Mouse (Mus musculus): ENCODE data around the gene Sun2. TPM values are rescaled to one million over a fixed set of nuclear protein-coding genes. Genes with fewer than 3 reads are reported as not detected.

Sun2 gene
- total and polyA plus RNA-seq, 3 experiments, result 18.6 to 26.5 (median 22.3) TPM

DNA sequence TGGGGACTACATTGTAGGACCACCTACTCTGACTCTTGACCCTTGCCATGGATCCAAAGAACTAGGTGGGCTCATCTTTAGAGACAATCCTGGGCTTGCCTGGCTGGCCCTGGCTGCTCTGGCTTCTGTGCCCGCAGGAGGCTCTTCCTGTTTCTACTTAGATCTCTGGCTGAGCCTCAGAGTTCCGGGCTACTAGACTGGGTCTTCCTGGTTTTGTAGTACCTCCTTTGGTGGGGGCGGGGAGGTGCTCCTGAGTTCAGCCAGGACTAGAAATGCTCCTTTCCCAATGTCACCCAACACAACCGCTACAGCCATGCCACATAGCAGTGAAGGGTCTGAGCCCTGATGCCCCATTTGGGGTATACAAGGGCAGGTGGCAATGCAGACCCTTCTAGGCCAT, 21.5 kb downstream of the Sun2 start:
- Histone ChIP-seq H3K79me2 (replicated peaks; ENCODE audit: control insufficient read depth, extremely low read depth, insufficient read depth, poor library complexity, severe bottlenecking) (no peaks in the 10 kb centered on the region), H3K9me3 (replicated peaks; ENCODE audit: low read length) (no peaks in the 10 kb centered on the region), H3K27me3 (replicated peaks) (no peaks in the 10 kb centered on the region), H3K9ac (ENCODE audit: insufficient read depth, low read depth) (no peak overlapping the region), H3K27ac (ENCODE audit: insufficient read depth, low read depth) (no peak overlapping the region), H3K36me3 (replicated peaks in 1 of 2; ENCODE audit: control insufficient read depth in 1 of 2, insufficient read depth in 1 of 2, low read length in 1 of 2) (peaks cover 72 to 92% of the 10 kb centered on the region in 2 experiments), H3K4me3 (replicated peaks in 1 of 3; ENCODE audit: low read depth in 2 of 3, low read length in 2 of 3, poor library complexity in 1 of 3) (no peak overlapping the region), H3K4me2 (ENCODE audit: insufficient read depth, low read depth, poor library complexity, severe bottlenecking) (no peak overlapping the region), H3K4me1 (ENCODE audit: control insufficient read depth in 1 of 2, insufficient read depth in 2 of 2) (peaks cover 0 to 26% of the 10 kb centered on the region in 2 experiments; a peak in 3 of 4 replicates)
- in situ Hi-C loops (cut with MboI; ENCODE audit: low pct_ligation_motif_present, low pct_unique_long_range_greater_than_20kb, low sequenced_read_pairs) (no loop called here), dilution Hi-C loops (cut with MboI; ENCODE audit: extremely low pct_ligation_motif_present, extremely low pct_unique_long_range_greater_than_20kb, low sequenced_read_pairs) (no loop called here)
- no peak for TF ChIP-seq KAT2A (IDR thresholded peaks at IDR 0.05; ENCODE audit: insufficient replicate concordance, low read length)
- TF ChIP-seq RAD21 (IDR thresholded peaks at IDR 0.05; ENCODE audit: low read depth, low read length), result no peak
- no peak for TF ChIP-seq MEF2A (IDR thresholded peaks at IDR 0.05; ENCODE audit: borderline replicate concordance, low read depth, low read length)
- TF ChIP-seq RCOR1 (conservative IDR thresholded peaks at IDR 0.05; ENCODE audit: low read depth, low read length), result no peak
- TF ChIP-seq MXI1 (IDR thresholded peaks at IDR 0.05; ENCODE audit: low read depth, low read length), result no peak
- TF ChIP-seq JUND (conservative IDR thresholded peaks at IDR 0.05; ENCODE audit: low read depth, low read length), result no peak
- TF ChIP-seq POLR2A (IDR thresholded peaks at IDR 0.05; ENCODE audit: low read depth, low read length), result no peak
- TF ChIP-seq ZMIZ1 (IDR thresholded peaks at IDR 0.05; ENCODE audit: low read depth, low read length), result no peak
- no peak for TF ChIP-seq ETS1 (conservative IDR thresholded peaks at IDR 0.05; ENCODE audit: low read depth, low read length)
- no peak for TF ChIP-seq ZKSCAN1 (IDR thresholded peaks at IDR 0.05; ENCODE audit: borderline replicate concordance, low read depth, low read length)
- TF ChIP-seq TCF12 (IDR thresholded peaks at IDR 0.05; ENCODE audit: low read depth, low read length), result no peak
- no peak for TF ChIP-seq ZC3H11A (IDR thresholded peaks at IDR 0.05; ENCODE audit: low read depth, low read length)
- no peak for TF ChIP-seq SIN3A (IDR thresholded peaks at IDR 0.05; ENCODE audit: low read length)
- no peak for TF ChIP-seq PAX5 (IDR thresholded peaks at IDR 0.05; ENCODE audit: low read length)
- TF ChIP-seq MAX (IDR thresholded peaks at IDR 0.05; ENCODE audit: low read length), result no peak
- DNase-seq (ENCODE audit: extremely low read depth), result no peak

DNA sequence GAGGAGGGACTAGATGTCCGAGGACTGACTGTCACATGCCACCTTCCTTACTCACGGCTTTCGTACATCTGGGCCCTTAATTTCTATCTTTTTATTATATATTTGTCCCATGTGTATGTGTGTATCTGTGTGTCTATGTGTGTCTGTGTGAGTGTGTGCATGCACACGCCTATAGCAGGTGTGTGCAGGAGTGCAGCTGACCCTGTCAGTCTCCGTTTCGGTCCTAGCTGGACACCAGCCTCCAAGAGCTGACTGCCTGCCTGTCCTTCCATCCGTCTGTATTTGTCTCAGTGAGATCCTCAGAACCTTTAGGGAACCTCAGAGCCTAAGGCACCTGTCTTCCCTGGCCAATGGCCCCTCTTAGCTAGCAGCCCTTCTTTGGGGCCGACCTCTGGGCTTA, 22.1 kb downstream of the Sun2 start:
- Histone ChIP-seq H3K27ac (ENCODE audit: insufficient read depth, low read depth) (no peak overlapping the region), H3K4me1 (ENCODE audit: control insufficient read depth in 1 of 2, insufficient read depth in 2 of 2) (peaks cover 0 to 21% of the 10 kb centered on the region in 2 experiments; a peak in 3 of 4 replicates), H3K4me2 (ENCODE audit: insufficient read depth, low read depth, poor library complexity, severe bottlenecking) (no peak overlapping the region), H3K9me3 (replicated peaks; ENCODE audit: low read length) (no peaks in the 10 kb centered on the region), H3K79me2 (replicated peaks; ENCODE audit: control insufficient read depth, extremely low read depth, insufficient read depth, poor library complexity, severe bottlenecking) (no peaks in the 10 kb centered on the region), H3K27me3 (replicated peaks) (no peaks in the 10 kb centered on the region), H3K9ac (ENCODE audit: insufficient read depth, low read depth) (no peak overlapping the region), H3K4me3 (replicated peaks in 1 of 3; ENCODE audit: low read depth in 2 of 3, low read length in 2 of 3, poor library complexity in 1 of 3) (no peak overlapping the region), H3K36me3 (replicated peaks in 1 of 2; ENCODE audit: control insufficient read depth in 1 of 2, insufficient read depth in 1 of 2, low read length in 1 of 2) (peaks cover 76 to 92% of the 10 kb centered on the region in 2 experiments)
- no peak for DNase-seq (ENCODE audit: extremely low read depth)
- TF ChIP-seq USF2 (conservative IDR thresholded peaks at IDR 0.05; ENCODE audit: low read depth, low read length) (no peak), RCOR1 (conservative IDR thresholded peaks at IDR 0.05; ENCODE audit: low read depth, low read length) (no peak), HCFC1 (IDR thresholded peaks at IDR 0.05; ENCODE audit: low read depth, low read length) (no peak), POLR2AphosphoS2 (IDR thresholded peaks at IDR 0.05; ENCODE audit: low read depth, low read length) (no peak), POLR2A (IDR thresholded peaks at IDR 0.05; ENCODE audit: low read depth, low read length) (no peak), RAD21 (IDR thresholded peaks at IDR 0.05; ENCODE audit: low read depth, low read length) (no peak), MAFK (IDR thresholded peaks at IDR 0.05; ENCODE audit: insufficient replicate concordance, low read length) (no peak), E2F4 (IDR thresholded peaks at IDR 0.05; ENCODE audit: insufficient replicate concordance, low read depth, low read length) (no peak)
- in situ Hi-C loops (cut with MboI; ENCODE audit: low pct_ligation_motif_present, low pct_unique_long_range_greater_than_20kb, low sequenced_read_pairs), result no loop called here
- dilution Hi-C loops (cut with MboI; ENCODE audit: extremely low pct_ligation_motif_present, extremely low pct_unique_long_range_greater_than_20kb, low sequenced_read_pairs), result no loop called here

Data from CH12.LX (cell line).